Mouse (Mus musculus) cortical plate, adult 2 months (tissue): Measurements from ENCODE around the gene Lpin2.

Experiments
- CTCF ChIP-seq: fragments of 200-500 bp; IDR thresholded peaks from 2 replicates; pipeline ENCODE4 v1.5.1; 2011; ENCODE audit warnings: mild to moderate bottlenecking, control low read depth, low read length; ENCODE audit not compliant: insufficient read depth; ENCODE audit errors: extremely low read depth
- POLR2A ChIP-seq: fragments of 200-500 bp; IDR thresholded peaks from 2 replicates; pipeline ENCODE4 v1.6.1; 2011; ENCODE audit warnings: mild to moderate bottlenecking, low read length, control low read depth; ENCODE audit not compliant: insufficient read depth; ENCODE audit errors: extremely low read depth

DNA sequence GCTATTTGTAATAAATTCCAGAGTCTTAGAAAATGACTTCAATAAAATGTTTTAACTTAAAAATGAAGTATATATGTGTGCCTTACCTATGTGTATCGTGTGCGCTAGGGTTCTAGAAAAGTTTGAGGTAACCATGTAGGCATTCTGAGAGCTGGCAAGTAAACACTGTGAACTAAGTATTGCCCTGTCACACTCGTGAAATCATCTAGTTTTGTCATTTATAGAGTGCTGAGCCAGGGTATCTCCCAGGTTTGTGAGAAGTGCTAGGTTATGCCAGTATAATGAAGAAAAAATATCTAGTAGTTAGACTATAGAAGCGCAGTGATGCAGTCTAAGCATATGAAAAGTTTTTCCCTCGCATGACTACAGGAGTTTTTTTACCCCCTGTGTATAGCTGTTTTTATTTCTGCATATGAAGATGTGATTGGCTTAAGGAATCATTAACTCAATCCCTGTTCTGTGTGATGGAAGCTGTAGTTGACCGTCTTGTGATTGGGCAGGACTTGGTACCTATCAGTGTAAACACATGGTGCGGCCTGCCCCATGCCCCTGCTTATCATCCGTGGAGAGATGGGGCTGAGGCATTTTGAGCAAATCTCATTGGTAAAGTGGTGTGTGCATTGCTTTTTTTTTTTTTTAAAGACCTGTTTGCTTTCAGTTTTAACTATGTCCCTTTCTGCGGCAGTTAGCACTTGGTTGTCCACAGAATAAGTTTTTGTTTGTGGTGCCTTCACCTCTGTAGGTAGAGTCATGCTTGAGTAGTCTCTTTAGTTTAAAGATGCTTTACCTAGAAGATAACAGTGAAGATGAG, 21.8 kb downstream of the Lpin2 start:
- TF ChIP-seq CTCF (no peak), POLR2A (no peak)
